Mouse (Mus musculus): ENCODE data around the gene Aoc3.
"Not testable (repeated sequence)": the region's sequence is repeated elsewhere in the genome, so short reads cannot be mapped to it uniquely, and the experiment has no call there.

Gene Aoc3

DNA sequence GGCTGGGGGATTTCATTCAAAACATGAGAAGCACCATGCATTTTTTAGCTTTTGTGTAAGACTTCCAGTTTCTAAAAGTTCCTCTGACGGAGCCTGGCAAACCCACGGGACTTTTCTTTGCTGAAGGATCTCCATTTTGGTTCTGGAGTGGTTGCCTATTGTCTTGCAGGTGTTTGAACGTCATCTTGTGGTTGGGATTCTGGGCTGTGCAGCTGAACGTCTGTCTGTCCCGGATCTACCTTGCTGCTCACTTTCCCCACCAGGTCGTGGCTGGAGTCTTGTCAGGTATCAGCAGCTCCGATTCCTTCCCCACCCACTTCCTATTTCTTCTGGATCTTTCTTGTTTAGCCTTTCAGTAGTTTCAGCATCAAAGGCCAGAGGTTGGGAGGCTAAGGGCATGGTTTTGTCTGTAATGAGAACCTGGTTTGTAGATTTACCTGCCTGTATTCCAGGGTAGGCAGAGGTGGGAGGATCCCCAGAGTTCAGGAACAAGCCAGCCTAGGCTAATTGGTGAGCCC lies 44.1 kb downstream of the Aoc3 start:
- no peak for DNase-seq (ENCODE audit: low spot score in 2 of 2)

DNA sequence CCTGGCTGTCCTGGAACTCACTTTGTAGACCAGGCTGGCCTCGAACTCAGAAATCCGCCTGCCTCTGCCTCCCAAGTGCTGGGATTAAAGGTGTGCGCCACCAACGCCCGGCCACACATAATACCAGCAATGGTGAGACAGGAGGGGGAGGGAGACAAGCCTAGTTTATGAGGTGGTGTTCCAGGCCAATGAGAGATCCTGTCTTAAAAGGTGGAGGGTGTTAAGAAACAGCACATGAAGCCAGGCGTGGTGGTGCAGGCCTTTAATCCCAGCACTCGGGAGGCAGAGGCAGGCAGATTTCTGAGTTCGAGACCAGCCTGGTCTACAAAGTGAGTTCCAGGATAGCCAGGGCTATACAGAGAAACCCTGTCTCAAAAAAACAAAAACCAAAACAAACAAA lies 47.8 kb downstream of the Aoc3 start:
- not testable (repeated sequence) for DNase-seq (ENCODE audit: low spot score in 2 of 2)

DNA sequence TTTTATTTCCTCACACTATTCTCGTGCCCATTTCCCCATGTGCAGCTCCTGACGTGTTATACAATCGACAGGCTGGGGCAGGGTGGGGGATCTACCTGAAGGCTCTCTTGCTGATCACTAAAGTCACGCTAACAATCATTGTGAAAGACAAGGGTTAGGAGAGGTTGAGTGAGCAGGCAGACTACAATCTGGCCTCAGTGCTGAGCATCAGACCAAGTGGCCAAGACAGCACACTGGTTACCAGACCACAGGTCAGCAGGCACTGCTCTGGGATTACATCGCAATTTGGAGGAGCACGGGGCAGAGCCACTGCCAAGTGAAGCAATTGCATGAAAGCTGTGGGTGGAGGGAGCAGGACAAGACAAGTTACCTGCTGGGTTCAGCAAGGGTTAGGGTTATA lies 48.5 kb downstream of the Aoc3 start:
- no peak for DNase-seq (ENCODE audit: low spot score in 2 of 2)

DNA sequence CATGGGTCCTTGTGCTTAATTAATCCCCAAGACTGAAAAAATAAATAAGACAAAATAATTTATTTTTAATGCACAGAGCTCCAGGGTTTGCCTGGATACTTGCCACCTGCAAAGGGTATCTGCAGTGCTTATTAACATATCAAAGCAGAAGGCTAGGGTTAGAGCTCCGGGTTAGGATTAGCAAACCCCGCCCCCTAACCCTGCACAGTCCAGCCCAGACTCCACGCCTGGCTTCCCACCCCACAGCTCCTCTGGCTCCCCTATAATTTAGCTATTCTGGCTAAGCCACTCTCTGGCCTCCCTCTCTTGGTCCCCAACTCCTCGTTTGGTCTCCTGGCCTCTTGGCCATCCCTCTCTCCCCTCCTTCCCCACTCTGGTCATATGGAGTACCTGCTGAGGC lies 51.4 kb downstream of the Aoc3 start:
- DNase-seq (ENCODE audit: low spot score in 2 of 2): no peak

Measured in left cerebral cortex, adult 9 months (tissue).